Mouse (Mus musculus): ENCODE data around the gene Adra1b.

- TF ChIP-seq TAL1 (IDR thresholded peaks at IDR 0.05; ENCODE audit: low read length) (no peak), GATA1 (IDR thresholded peaks at IDR 0.05; ENCODE audit: low read length) (no peak)
Measured at GRCm38 (mm10) chr11:43930191-43930590, 29.2 kb upstream of the Adra1b start.
